Mouse (Mus musculus) heart, postnatal 4 days (tissue): ENCODE data around the gene Lhx6. TPM values are rescaled to one million over a fixed set of nuclear protein-coding genes. Genes with fewer than 3 reads are reported as not detected.
A peak's percentile ranks its signal among the peaks of the same experiment; 100 is the strongest.

Source experiments
- DNase-seq: peaks from one replicate; pipeline ENCODE4 v3.0.0; 2021
- total RNA-seq, 2 experiments: library from RNA; stranded (reverse); gene quantifications; 2 replicates each; pipeline ENCODE4 v1.2.3; 2021

The Lhx6 gene
- total RNA-seq, 2 experiments from 2014 or later, result 6.7 to 8.6 TPM

DNA sequence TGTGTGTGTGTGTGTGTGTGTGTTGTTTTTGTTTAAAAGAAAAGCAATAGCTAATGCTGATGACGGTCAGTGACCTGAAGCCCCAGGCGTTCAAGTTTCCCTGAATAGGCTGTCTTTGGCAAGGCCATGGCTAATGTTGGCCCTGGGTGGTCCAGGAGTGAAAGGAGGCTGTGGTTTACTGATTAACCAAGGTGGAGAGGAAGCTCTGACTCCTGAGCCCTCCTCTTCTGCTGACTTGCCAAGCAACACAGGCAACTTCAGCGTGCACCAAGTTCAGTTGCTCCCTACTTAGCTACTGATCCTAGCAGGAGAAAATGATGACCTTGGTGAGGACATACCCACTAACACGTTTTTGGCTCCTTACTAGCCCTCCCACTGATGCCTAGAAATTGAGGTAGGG lies 12.5 kb downstream of the Lhx6 start:
- DNase-seq, result no peak

GRCm38 (mm10) chr2:36090853-36091741 lies 14.1 kb downstream of the Lhx6 start:
- DNase-seq, result peak; percentile 67

DNA sequence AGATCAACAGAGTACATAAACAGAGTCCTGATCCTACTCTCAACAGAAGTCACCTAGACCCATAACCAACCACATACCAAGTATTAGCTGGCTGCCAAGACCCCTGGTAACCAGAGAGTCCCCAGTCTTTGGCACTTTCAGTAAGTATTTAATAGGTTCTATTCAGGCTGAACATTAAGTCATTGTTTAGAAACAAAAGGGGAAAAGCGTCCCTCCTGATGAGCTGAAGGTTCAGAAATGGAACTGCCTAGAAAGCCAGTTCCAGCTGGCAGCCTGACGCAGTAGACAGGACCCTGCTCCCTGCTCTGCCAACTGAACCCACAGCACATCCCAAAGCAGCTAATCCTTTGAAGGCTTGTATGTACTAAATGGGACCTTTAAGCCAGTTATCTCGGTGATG lies 16.0 kb downstream of the Lhx6 start:
- no peak for DNase-seq

- no peak for DNase-seq
Measured at GRCm38 (mm10) chr2:36085041-36085440, 20.2 kb downstream of the Lhx6 start.

DNA sequence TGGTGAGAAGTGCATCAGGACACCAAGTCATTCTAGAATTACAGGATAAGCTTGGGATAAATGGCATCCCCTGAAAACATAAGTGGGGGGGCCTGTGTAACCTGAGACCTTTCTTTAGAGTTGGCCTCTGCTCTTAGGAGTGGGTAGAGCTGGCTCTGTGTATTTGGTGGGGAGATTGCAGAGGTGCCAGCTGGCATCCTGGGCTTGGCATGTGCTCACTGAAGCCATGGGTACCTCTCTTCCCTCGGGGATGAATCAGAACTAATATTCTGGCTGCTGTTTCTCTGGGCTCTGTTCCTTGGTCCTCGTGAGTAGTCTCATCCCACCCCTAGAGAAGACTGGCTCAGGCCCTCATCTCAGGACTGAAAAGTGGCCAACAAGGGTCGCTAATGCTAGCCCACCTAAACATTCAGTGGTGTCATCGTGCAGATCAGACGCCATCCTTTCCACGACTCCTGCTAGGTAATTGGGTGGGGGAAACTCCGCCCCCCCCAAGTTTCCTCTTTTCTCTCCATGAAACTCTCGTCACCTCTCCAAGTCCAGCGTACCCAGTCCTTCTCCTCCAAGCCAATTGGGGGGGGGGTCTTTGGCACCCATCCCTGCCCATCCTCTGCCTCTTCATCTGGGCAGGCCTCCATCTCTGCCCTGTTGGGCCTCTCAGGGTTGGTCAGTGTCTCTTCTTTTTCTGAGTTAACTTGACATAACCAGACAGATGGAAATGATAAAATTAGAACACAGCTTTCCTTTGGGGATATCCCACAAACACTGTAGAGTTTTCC lies 22.2 kb downstream of the Lhx6 start:
- DNase-seq, result no peak

DNA sequence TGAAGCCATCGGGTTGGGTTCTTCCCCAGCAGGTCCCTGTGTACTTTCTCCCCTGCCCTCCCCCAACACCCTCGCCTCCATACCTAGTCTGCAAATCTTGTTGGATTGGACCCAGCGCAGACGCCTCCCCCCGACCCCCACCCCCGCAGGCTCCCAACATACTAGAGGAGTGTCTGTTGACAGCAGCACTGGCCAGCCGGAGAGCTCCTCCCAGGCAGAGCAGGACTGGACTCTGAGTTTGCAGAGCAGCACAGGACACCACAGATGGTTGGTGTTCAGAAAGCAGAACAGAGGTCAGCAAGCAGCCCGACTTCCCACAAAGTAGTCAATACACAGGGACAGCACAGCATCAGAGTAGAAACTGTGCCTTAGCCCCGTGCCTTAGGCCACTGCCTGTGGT lies 23.8 kb downstream of the Lhx6 start:
- DNase-seq, result no peak

DNA sequence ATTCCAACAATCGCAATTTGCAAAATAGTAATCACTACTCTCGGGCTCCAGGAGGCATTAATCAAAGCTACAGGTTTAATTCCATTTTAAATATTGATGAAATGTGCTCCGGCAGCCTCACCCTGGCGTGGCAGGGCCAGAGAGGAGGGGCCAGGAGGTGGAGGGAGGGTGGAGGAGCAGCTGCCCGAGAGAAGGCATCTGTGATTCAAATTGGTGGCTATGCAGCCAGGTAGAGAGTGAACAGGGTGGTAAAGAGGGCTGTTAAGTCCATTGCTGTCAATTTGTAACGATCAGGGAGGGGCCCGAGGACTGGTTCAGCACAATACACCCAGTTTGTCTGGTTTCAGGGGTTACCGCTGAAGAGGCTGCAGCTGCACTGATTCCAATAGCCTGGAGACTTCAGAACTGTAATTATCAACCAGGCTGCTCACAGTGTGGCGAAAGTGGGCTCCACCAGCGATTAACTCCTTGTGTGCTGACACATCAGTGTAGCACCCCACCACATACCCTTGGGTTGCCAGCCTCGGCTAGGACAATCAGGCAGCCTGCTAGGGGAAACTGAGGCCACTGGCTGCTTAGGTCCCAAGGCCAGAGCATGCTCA lies 27.9 kb downstream of the Lhx6 start:
- DNase-seq, result no peak

- DNase-seq, result no peak
Measured at GRCm38 (mm10) chr2:36075210-36075609, 30.0 kb downstream of the Lhx6 start.

DNA sequence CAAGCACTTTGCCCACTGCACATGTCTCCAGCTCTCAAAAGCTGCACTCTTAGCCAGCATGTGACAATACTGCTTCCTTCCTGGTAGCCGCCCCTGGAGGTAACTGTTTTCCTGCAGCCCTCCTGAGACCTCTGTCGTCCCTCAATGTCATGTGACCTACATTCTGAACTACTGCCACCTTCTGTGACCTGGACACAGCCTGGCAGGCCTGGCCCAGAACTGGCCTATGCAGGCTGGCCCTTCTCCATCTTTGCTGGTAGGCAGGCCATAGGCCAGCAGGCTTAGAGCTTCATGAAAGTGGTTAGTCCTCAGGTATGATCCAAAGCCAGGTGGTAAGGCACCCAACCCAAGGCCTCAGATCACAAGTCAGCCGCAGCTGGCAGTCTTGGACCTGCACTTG lies 31.4 kb downstream of the Lhx6 start:
- DNase-seq, result no peak

- no peak for DNase-seq
Measured at GRCm38 (mm10) chr2:36071660-36072305, 33.4 kb downstream of the Lhx6 start.

GRCm38 (mm10) chr2:36067132-36067531 lies 38.1 kb downstream of the Lhx6 start:
- no peak for DNase-seq

DNA sequence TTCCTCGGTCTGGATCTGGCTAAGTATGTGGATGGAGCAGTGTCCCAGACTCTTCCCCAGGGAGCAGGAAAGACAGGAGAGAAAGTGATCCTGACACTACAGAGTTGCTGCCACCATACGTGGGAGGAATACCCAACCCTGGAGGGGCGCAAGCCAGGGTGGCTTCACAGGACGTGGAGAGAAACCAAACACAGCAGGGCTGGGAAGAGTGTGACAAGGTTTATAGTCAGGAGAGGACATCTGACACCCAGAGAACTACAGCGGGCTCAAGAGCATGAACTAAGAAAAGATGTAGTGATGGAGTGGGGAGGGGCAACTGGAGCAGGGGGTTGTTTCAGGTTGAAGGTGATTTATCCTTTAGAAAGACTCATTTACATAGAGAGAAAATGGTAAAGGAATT lies 43.8 kb downstream of the Lhx6 start:
- DNase-seq, result no peak

- no peak for DNase-seq
Measured at GRCm38 (mm10) chr2:36056248-36056647, 49.0 kb downstream of the Lhx6 start.

- no peak for DNase-seq
Measured at GRCm38 (mm10) chr2:36053249-36053648, 52.0 kb downstream of the Lhx6 start.

DNA sequence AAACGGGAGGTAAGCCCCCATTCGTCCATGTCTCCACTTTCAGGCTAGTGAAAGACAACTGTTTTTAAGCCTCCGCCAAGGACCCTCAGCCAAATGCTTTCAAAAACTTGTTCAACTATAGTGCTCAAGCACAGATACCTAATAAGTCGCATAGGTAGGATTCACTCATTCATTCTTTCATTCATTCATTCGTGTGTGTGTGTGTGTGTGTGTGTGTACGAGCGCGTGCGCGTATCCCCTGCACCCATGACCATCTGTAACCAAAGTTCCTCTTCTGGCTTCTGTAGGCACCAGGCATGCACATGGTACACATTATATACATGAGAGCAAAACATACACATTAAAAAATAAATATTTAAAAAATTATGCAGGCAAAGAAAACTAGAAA lies 55.6 kb downstream of the Lhx6 start:
- no peak for DNase-seq

GRCm38 (mm10) chr2:36048748-36049566 lies 56.3 kb downstream of the Lhx6 start, which contains the start of the genes Ndufa8 and Morn5:
Ndufa8 (minus strand) TSS chr2:36049406.
Morn5 (plus strand) TSS chr2:36049458.
- DNase-seq, result peak; percentile 100

GRCm38 (mm10) chr2:36048164-36048563 lies 57.0 kb downstream of the Lhx6 start:
- DNase-seq, result no peak

- DNase-seq, result no peak
Measured at GRCm38 (mm10) chr2:36040872-36041271, 64.3 kb downstream of the Lhx6 start.

GRCm38 (mm10) chr2:36039297-36039985 lies 65.8 kb downstream of the Lhx6 start:
- DNase-seq, result no peak

DNA sequence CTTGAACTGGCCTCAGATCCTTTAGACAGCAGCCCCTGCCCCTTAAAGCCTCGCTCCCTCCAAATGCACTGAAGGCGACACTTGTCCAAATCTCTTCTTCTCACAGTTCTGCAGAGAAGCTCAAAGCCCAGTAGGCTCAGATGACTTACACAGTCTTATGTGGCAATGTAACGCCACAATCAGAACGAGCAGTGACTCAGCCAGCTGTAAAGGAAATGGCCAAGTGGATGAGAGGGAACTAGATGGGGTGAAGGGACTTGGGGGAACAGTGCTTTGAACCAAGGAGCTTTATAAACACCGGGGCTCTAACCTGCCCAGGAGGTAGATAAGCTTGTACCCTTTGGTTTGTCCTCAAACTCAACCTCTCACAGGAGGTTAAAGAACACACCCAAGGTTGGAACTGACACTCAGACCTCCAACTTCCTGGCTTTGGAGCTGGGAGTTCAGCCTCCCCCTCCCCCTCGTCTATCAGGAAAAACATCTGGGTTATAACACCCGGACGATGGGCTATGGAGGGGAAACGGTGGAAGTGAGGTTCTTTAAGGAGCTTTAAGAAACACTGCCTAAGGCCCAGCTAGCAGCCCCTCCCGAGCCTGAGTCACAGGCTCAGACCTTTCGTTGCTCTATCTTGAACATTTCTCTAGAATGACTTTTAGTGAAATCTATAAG lies 69.7 kb downstream of the Lhx6 start:
- peak; percentile 42 for DNase-seq

DNA sequence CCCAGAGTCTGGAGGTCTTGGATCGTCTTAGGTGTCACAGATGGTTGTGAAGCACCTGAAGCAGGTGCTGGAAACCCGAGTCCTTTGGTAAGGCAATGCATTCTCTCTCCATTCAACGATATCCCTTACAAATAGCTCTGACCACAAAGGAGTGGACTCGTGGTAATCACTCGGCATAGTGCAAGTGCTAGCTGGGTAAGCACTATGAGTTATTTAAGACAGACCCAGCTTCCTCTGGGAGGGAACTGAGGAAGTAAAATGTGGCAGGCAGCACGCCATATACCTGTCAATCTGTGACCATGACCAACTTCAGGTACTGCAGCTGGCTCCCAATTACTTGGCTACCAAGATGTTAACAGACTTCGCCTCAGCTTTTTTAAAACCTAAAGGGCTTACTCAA lies 70.3 kb downstream of the Lhx6 start:
- DNase-seq, result no peak
